Mouse (Mus musculus): ENCODE measurements around the gene Gfi1. TPM values are rescaled to one million over a fixed set of nuclear protein-coding genes. Genes with fewer than 3 reads are reported as not detected.

Gfi1 gene
- total and polyA plus RNA-seq, 3 experiments = 0.99 to 1.5 (median 1.4) TPM

DNA sequence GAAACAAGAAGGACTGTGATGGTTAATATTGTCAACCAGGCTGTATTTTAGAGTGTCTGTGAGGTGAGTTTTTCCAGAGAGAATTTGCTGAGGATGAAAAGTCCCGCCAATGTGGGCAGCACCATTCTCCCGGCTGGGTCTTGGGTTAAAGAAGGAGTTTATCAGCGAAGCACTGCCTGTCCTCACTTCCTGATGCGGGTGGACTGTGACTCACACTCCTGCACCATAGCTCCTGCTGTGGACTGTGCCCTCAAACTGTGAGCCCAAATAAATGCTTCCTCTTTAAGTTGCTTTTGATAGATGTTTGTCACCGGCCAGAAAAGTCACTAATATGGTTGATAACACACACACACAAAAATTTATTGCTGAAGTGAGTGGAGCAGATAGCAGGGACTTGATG lies 10.3 kb upstream of the Gfi1 start:
- TF ChIP-seq JUND (conservative IDR thresholded peaks at IDR 0.05; ENCODE audit: low read depth, low read length) = no peak
- no peak for TF ChIP-seq KAT2A (IDR thresholded peaks at IDR 0.05; ENCODE audit: insufficient replicate concordance, low read length)
- no peak for TF ChIP-seq E2F4 (IDR thresholded peaks at IDR 0.05; ENCODE audit: insufficient replicate concordance, low read depth, low read length)
- no peak for TF ChIP-seq USF1 (IDR thresholded peaks at IDR 0.05; ENCODE audit: low read depth, low read length)
- no peak for TF ChIP-seq MEF2A (IDR thresholded peaks at IDR 0.05; ENCODE audit: borderline replicate concordance, low read depth, low read length)
- TF ChIP-seq MAFK (IDR thresholded peaks at IDR 0.05; ENCODE audit: insufficient replicate concordance, low read length) = no peak
- TF ChIP-seq TBP (conservative IDR thresholded peaks at IDR 0.05; ENCODE audit: low read depth, low read length) = no peak
- no peaks in the 10 kb centered on the region for H3K36me3 ChIP-seq (replicated peaks in 1 of 2; ENCODE audit: control insufficient read depth in 1 of 2, insufficient read depth in 1 of 2, low read length in 1 of 2)
- peaks cover 9% of the 10 kb centered on the region for H3K9me3 ChIP-seq (replicated peaks; ENCODE audit: low read length)
- H3K4me1 ChIP-seq (ENCODE audit: control insufficient read depth in 1 of 2, insufficient read depth in 2 of 2) = peaks cover 2 to 31% of the 10 kb centered on the region in 2 experiments; a peak in 2 of 4 replicates
- H3K4me3 ChIP-seq (replicated peaks in 1 of 3; ENCODE audit: low read depth in 2 of 3, low read length in 2 of 3, poor library complexity in 1 of 3) = no peak overlapping the region
- no peaks in the 10 kb centered on the region for H3K79me2 ChIP-seq (replicated peaks; ENCODE audit: control insufficient read depth, extremely low read depth, insufficient read depth, poor library complexity, severe bottlenecking)
- dilution Hi-C loops (cut with MboI; ENCODE audit: extremely low pct_ligation_motif_present, extremely low pct_unique_long_range_greater_than_20kb, low sequenced_read_pairs) = no loop called here
- no peak for DNase-seq (ENCODE audit: extremely low read depth)
- in situ Hi-C loops (cut with MboI; ENCODE audit: low pct_ligation_motif_present, low pct_unique_long_range_greater_than_20kb, low sequenced_read_pairs) = no loop called here
- H3K27ac ChIP-seq (ENCODE audit: insufficient read depth, low read depth) = no peak overlapping the region
- H3K27me3 ChIP-seq (replicated peaks) = no peaks in the 10 kb centered on the region
- H3K4me2 ChIP-seq (ENCODE audit: insufficient read depth, low read depth, poor library complexity, severe bottlenecking) = no peak overlapping the region
- H3K9ac ChIP-seq (ENCODE audit: insufficient read depth, low read depth) = no peak overlapping the region

DNA sequence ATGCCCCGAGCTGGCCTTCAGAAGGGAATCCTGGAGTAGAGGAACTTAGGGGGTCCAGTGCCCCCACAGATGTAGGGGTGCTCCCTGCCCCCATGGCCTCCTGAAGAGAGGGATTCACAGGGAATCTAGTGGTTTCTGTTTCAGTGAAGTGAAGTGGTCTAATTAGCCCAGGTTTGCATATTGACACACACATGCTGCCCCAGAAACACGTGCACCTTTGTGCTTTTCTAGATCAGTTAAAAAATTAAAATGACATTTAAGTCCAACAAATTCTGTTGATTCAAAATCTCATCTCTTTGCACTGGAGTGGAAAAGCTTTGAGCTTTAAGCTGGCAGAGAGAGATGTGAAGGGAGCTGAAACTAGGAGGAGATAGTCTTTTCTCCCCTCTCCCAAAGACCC lies 6.0 kb upstream of the Gfi1 start:
- no peaks in the 10 kb centered on the region for H3K27me3 ChIP-seq (replicated peaks)
- in situ Hi-C loops (cut with MboI; ENCODE audit: low pct_ligation_motif_present, low pct_unique_long_range_greater_than_20kb, low sequenced_read_pairs) (no loop called here), dilution Hi-C loops (cut with MboI; ENCODE audit: extremely low pct_ligation_motif_present, extremely low pct_unique_long_range_greater_than_20kb, low sequenced_read_pairs) (no loop called here)
- no peaks in the 10 kb centered on the region for H3K9me3 ChIP-seq (replicated peaks; ENCODE audit: low read length)
- TF ChIP-seq KAT2A (IDR thresholded peaks at IDR 0.05; ENCODE audit: insufficient replicate concordance, low read length) (no peak), NELFE (IDR thresholded peaks at IDR 0.05; ENCODE audit: low read depth, low read length) (no peak), HCFC1 (IDR thresholded peaks at IDR 0.05; ENCODE audit: low read depth, low read length) (no peak), GABPA (IDR thresholded peaks at IDR 0.05; ENCODE audit: insufficient replicate concordance, low read depth, low read length) (no peak), MXI1 (IDR thresholded peaks at IDR 0.05; ENCODE audit: low read depth, low read length) (0 out of 2 replicates have a peak, but pooled peaks have one; percentile 6), USF1 (IDR thresholded peaks at IDR 0.05; ENCODE audit: low read depth, low read length) (no peak), MAX (IDR thresholded peaks at IDR 0.05; ENCODE audit: low read length) (peak; percentile 67; the same call in 1 of the 2 replicates), BHLHE40 (IDR thresholded peaks at IDR 0.05; ENCODE audit: low read depth, low read length) (peak; percentile 84), CHD2 (IDR thresholded peaks at IDR 0.05; ENCODE audit: low read length) (no peak), ZMIZ1 (IDR thresholded peaks at IDR 0.05; ENCODE audit: low read depth, low read length) (no peak), POLR2A (IDR thresholded peaks at IDR 0.05; ENCODE audit: low read depth, low read length) (no peak)
- H3K4me3 ChIP-seq (replicated peaks in 1 of 3; ENCODE audit: low read depth in 2 of 3, low read length in 2 of 3, poor library complexity in 1 of 3) = no peak overlapping the region
- H3K4me1 ChIP-seq (ENCODE audit: control insufficient read depth in 1 of 2, insufficient read depth in 2 of 2) = peaks cover 7 to 42% of the 10 kb centered on the region in 2 experiments; a peak in 3 of 4 replicates
- H3K27ac ChIP-seq (ENCODE audit: insufficient read depth, low read depth) = no peak overlapping the region
- DNase-seq (ENCODE audit: extremely low read depth) = no peak
- no peaks in the 10 kb centered on the region for H3K36me3 ChIP-seq (replicated peaks in 1 of 2; ENCODE audit: control insufficient read depth in 1 of 2, insufficient read depth in 1 of 2, low read length in 1 of 2)
- no peaks in the 10 kb centered on the region for H3K79me2 ChIP-seq (replicated peaks; ENCODE audit: control insufficient read depth, extremely low read depth, insufficient read depth, poor library complexity, severe bottlenecking)
- no peak overlapping the region for H3K4me2 ChIP-seq (ENCODE audit: insufficient read depth, low read depth, poor library complexity, severe bottlenecking)
- H3K9ac ChIP-seq (ENCODE audit: insufficient read depth, low read depth) = no peak overlapping the region

Data from CH12.LX (cell line).